Mouse (Mus musculus): Measurements from ENCODE around the gene Gm12695. TPM values are rescaled to one million over a fixed set of nuclear protein-coding genes. Genes with fewer than 3 reads are reported as not detected.
A peak's percentile ranks its signal among the peaks of the same experiment; 100 is the strongest.

The Gm12695 gene
- polyA plus RNA-seq, 1 experiment from 2014 or later, result not detected

DNA sequence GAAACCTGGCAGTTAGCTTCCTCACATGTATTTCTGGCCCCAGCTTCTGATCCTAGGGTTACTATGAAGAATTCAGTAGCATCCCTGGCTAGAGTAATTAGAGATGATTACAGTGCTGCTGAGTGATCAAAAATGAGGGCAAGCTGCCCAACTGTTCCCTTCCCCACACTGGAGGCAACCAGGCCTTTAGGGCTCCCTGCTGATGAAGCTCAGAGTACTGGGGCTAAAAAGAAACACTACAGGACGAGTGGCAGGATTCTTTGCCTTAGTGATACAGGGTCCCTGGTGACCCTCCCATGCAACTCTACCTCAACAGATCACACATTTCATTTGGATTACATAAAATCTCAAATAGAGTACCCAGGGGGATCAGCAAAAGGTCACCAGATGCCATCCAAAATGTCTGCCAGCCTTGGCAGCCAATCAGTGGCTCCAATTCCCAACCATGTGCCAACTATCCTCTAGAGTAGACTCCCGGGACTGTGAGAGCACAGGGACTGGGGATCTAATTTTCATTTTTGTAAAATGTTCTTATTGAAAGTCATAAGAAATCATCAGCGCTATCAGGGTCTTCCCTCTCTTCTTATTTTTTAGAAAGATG lies 11.9 kb downstream of the Gm12695 start:
- ATAC-seq (ENCODE audit: insufficient read depth, low FRiP score), result no peak
- 83% methylated on average over 3 of the region's 3 CpGs for WGBS

DNA sequence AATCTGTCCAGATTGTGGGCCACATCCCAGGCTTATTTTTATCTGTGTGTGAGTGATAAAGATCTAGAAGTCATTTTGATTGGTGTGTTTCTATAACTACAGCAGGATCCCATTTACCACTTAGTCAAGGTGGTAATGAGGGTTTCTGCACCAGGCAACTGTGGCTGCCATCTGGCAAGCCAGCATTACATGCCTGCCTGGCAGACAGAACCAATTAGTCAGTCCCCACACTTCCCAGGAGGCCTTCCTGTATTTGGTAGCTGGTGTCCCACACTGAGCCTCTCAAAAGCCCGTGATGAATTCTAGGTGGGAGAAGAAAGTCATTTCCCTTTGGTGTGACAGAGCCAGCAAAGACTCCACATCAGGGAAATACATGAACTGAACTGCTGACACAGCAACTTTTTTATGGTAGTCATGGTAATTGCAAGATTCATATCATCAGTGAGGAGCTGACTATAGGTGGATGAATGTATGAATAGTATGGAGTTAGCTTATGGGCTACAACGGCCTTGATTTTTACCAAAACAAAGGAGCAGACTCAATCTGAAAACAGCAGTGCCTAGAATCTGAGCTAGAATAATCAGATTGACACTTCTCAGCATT lies 18.5 kb downstream of the Gm12695 start:
- Histone ChIP-seq H3K4me3 (replicated peaks; ENCODE audit: low read length) (no peak overlapping the region), H3K4me2 (ENCODE audit: low read depth, low read length) (no peak overlapping the region), H3K36me3 (ENCODE audit: control insufficient read depth, insufficient read depth, low read length) (no peaks in the 10 kb centered on the region), H3K4me1 (ENCODE audit: control insufficient read depth, insufficient read depth, low read length) (no peaks in the 10 kb centered on the region), H3K27ac (ENCODE audit: low read length) (no peak overlapping the region), H3K27me3 (ENCODE audit: control insufficient read depth, insufficient read depth, low read length) (no peaks in the 10 kb centered on the region), H3K9me3 (replicated peaks; ENCODE audit: control insufficient read depth, low read length) (no peaks in the 10 kb centered on the region), H3K9ac (ENCODE audit: low read length) (no peak overlapping the region)
- ATAC-seq (ENCODE audit: insufficient read depth, low FRiP score), result no peak
- WGBS, result 60% methylated on average over 2 of the region's 2 CpGs

More for the DNA sequence above, 11.9 kb downstream of the Gm12695 start:
- Histone ChIP-seq H3K4me3 (replicated peaks; ENCODE audit: low read length) (no peak overlapping the region), H3K36me3 (ENCODE audit: control insufficient read depth, insufficient read depth, low read length) (no peaks in the 10 kb centered on the region), H3K27me3 (ENCODE audit: control insufficient read depth, insufficient read depth, low read length) (no peaks in the 10 kb centered on the region), H3K9me3 (replicated peaks; ENCODE audit: control insufficient read depth, low read length) (no peaks in the 10 kb centered on the region), H3K4me2 (ENCODE audit: low read depth, low read length) (no peak overlapping the region), H3K4me1 (ENCODE audit: control insufficient read depth, insufficient read depth, low read length) (no peaks in the 10 kb centered on the region), H3K27ac (ENCODE audit: low read length) (no peak overlapping the region), H3K9ac (ENCODE audit: low read length) (no peak overlapping the region)

DNA sequence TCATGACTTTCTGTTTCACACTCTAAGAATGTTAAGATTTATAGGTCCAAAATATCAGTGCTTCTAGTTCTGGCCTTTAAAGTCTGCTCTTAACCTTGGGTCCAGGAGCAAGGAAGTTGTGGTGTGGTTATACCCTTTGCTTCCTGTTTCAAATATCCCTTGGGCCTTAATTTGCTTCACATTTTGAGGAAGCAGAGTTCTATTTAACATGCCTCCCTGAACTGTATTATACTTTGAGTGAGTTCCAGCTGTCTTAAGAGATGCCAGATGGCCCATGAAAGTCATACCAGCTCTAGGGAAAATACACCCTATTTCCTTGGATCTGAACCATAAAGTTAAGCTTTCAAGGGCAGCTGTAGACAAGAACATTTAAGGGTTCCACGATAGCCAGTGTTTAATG lies 33.0 kb downstream of the Gm12695 start:
- no peaks in the 10 kb centered on the region for H3K4me1 ChIP-seq (ENCODE audit: control insufficient read depth, insufficient read depth, low read length)
- no peak overlapping the region for H3K4me2 ChIP-seq (ENCODE audit: low read depth, low read length)
- no peaks in the 10 kb centered on the region for H3K36me3 ChIP-seq (ENCODE audit: control insufficient read depth, insufficient read depth, low read length)
- ATAC-seq (ENCODE audit: insufficient read depth, low FRiP score), result no peak
- no peaks in the 10 kb centered on the region for H3K27me3 ChIP-seq (ENCODE audit: control insufficient read depth, insufficient read depth, low read length)
- no peak overlapping the region for H3K4me3 ChIP-seq (replicated peaks; ENCODE audit: low read length)
- 54% methylated on average over 1 of the region's 1 CpGs for WGBS
- H3K27ac ChIP-seq (ENCODE audit: low read length), result no peak overlapping the region
- H3K9me3 ChIP-seq (replicated peaks; ENCODE audit: control insufficient read depth, low read length), result no peaks in the 10 kb centered on the region
- H3K9ac ChIP-seq (ENCODE audit: low read length), result no peak overlapping the region

DNA sequence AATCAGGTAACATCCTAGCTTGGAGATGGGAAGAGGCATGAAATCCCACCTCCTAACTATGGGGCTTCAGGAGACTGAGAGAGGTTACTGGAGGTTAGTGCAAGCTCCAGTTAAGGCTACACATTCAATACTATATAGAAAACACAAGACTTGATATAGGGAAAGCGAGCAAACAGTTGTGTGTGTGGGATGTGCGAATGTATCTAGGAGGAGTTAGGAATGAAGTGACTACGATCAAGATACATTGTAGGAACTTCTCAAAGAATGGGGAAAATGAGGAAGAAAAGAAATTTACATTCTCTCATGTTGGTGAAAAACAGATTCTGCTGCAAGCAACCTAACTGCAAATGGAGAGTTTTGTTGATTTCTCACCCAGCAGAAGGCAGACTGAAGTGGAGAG lies 44.5 kb downstream of the Gm12695 start:
- no peak overlapping the region for H3K27ac ChIP-seq (ENCODE audit: low read length)
- no peaks in the 10 kb centered on the region for H3K36me3 ChIP-seq (ENCODE audit: control insufficient read depth, insufficient read depth, low read length)
- H3K4me3 ChIP-seq (replicated peaks; ENCODE audit: low read length), result no peak overlapping the region
- no peak overlapping the region for H3K4me2 ChIP-seq (ENCODE audit: low read depth, low read length)
- H3K27me3 ChIP-seq (ENCODE audit: control insufficient read depth, insufficient read depth, low read length), result no peaks in the 10 kb centered on the region
- ATAC-seq (ENCODE audit: insufficient read depth, low FRiP score), result no peak
- H3K4me1 ChIP-seq (ENCODE audit: control insufficient read depth, insufficient read depth, low read length), result no peaks in the 10 kb centered on the region
- H3K9me3 ChIP-seq (replicated peaks; ENCODE audit: control insufficient read depth, low read length), result no peaks in the 10 kb centered on the region
- 91% methylated on average over 3 of the region's 3 CpGs for WGBS
- H3K9ac ChIP-seq (ENCODE audit: low read length), result no peak overlapping the region

DNA sequence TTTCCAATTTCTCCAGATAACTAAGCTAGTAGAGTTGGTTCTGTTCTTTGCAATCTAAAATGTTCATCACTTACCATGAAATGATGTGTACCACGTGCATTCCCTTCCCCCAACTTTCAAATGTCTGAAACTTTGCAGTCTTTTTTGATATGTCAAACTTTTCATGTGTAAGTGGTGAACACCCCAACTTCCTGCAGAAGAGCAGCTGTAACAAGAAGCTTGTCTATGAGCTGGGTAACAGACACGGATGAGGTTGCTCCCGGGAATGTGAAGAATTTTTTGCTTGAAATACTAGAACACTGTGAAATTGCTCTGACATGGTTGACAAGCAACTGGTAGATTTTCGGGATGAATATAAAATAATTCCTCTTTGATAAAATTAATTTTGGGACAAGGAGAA lies 55.7 kb downstream of the Gm12695 start:
- 64% methylated on average over 4 of the region's 4 CpGs for WGBS
- Histone ChIP-seq H3K9ac (ENCODE audit: low read length) (no peak overlapping the region), H3K36me3 (ENCODE audit: control insufficient read depth, insufficient read depth, low read length) (no peaks in the 10 kb centered on the region), H3K27me3 (ENCODE audit: control insufficient read depth, insufficient read depth, low read length) (no peaks in the 10 kb centered on the region), H3K9me3 (replicated peaks; ENCODE audit: control insufficient read depth, low read length) (no peaks in the 10 kb centered on the region), H3K4me2 (ENCODE audit: low read depth, low read length) (no peak overlapping the region), H3K4me3 (replicated peaks; ENCODE audit: low read length) (no peak overlapping the region), H3K27ac (ENCODE audit: low read length) (no peak overlapping the region), H3K4me1 (ENCODE audit: control insufficient read depth, insufficient read depth, low read length) (no peaks in the 10 kb centered on the region)
- no peak for ATAC-seq (ENCODE audit: insufficient read depth, low FRiP score)

DNA sequence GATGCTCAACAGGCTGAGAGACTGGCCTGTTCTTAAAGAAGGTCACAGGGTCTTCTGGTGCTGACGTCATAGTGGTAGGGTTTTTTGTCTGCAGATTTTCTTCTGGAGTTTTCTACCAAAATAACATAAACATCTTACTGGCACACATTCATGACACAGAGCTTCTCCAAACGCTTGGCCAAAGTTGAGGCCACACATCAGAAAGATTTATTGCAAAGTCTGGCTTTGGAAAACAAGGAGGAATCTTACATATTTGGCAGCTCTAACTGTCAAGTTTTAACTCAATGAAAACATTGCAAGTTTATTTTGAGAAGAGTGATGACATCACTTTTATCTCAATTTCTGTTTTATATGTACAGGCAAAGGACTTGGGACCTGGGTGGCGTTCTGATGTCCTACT lies 56.8 kb downstream of the Gm12695 start:
- H3K4me1 ChIP-seq (ENCODE audit: control insufficient read depth, insufficient read depth, low read length), result no peaks in the 10 kb centered on the region
- 44% methylated on average over 3 of the region's 3 CpGs for WGBS
- no peak overlapping the region for H3K9ac ChIP-seq (ENCODE audit: low read length)
- H3K4me3 ChIP-seq (replicated peaks; ENCODE audit: low read length), result no peak overlapping the region
- 0 out of 2 replicates have a peak, but pooled peaks have one; percentile 21 for ATAC-seq (ENCODE audit: insufficient read depth, low FRiP score)
- no peaks in the 10 kb centered on the region for H3K27me3 ChIP-seq (ENCODE audit: control insufficient read depth, insufficient read depth, low read length)
- H3K36me3 ChIP-seq (ENCODE audit: control insufficient read depth, insufficient read depth, low read length), result no peaks in the 10 kb centered on the region
- H3K27ac ChIP-seq (ENCODE audit: low read length), result no peak overlapping the region
- H3K9me3 ChIP-seq (replicated peaks; ENCODE audit: control insufficient read depth, low read length), result no peaks in the 10 kb centered on the region
- H3K4me2 ChIP-seq (ENCODE audit: low read depth, low read length), result no peak overlapping the region

DNA sequence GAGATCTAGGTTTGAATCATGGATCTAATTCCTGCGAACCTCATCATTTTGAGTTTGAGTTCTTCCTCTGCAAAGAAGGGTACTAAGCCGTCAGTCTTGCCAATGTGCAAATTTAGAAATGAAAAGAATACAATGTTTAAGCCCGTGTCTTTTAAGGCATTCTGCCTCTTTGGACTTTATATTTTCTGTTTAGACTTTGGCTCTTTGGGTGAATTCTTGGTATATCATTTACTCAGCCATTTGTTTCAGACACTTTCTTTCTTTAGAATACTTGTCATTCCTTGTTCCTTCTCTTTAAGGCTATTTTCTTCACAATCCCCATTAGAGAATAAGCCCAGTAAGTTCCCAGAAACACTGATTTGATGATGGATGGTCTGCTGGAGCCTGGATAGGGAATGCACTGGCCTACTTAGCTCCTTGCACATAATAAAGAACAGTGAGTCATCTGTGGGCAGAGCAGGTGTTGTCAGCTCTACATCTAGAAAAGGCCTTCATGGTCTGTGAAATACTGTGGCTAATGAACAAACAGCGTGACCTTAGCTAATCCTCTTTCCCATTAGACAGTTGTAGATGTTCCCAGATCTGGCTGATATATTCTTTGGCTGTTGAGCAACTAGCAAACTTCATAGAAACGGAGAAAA lies 59.5 kb downstream of the Gm12695 start:
- no peaks in the 10 kb centered on the region for H3K36me3 ChIP-seq (ENCODE audit: control insufficient read depth, insufficient read depth, low read length)
- no peak overlapping the region for H3K27ac ChIP-seq (ENCODE audit: low read length)
- no peaks in the 10 kb centered on the region for H3K4me1 ChIP-seq (ENCODE audit: control insufficient read depth, insufficient read depth, low read length)
- 64% methylated on average over 5 of the region's 5 CpGs for WGBS
- no peak overlapping the region for H3K4me2 ChIP-seq (ENCODE audit: low read depth, low read length)
- no peak overlapping the region for H3K9ac ChIP-seq (ENCODE audit: low read length)
- no peak overlapping the region for H3K4me3 ChIP-seq (replicated peaks; ENCODE audit: low read length)
- H3K27me3 ChIP-seq (ENCODE audit: control insufficient read depth, insufficient read depth, low read length), result no peaks in the 10 kb centered on the region
- no peaks in the 10 kb centered on the region for H3K9me3 ChIP-seq (replicated peaks; ENCODE audit: control insufficient read depth, low read length)
- ATAC-seq (ENCODE audit: insufficient read depth, low FRiP score), result no peak

DNA sequence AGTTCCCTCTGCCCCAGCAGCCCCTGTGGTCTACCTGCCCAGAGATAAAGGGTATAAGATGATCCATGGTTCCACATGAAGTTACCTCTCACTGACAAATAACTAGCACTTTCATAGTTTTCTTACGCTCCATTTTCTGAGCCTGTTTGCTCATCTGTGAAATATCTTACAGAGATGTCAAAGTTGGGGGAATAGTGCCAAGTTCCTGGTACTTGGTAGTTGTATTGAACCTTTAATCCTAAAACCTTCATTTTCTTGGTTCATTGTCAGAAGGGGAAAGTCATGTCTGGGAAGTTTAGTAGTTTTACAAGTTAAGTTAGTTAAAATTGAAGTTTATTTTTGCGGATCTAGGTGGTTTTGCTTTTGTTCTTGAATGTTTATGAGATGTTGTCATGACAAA lies 62.7 kb downstream of the Gm12695 start:
- ATAC-seq (ENCODE audit: insufficient read depth, low FRiP score), result no peak
- no peaks in the 10 kb centered on the region for H3K27me3 ChIP-seq (ENCODE audit: control insufficient read depth, insufficient read depth, low read length)
- no peak overlapping the region for H3K4me2 ChIP-seq (ENCODE audit: low read depth, low read length)
- WGBS, result 76% methylated on average over 2 of the region's 2 CpGs
- no peaks in the 10 kb centered on the region for H3K4me1 ChIP-seq (ENCODE audit: control insufficient read depth, insufficient read depth, low read length)
- H3K4me3 ChIP-seq (replicated peaks; ENCODE audit: low read length), result no peak overlapping the region
- H3K9ac ChIP-seq (ENCODE audit: low read length), result no peak overlapping the region
- H3K36me3 ChIP-seq (ENCODE audit: control insufficient read depth, insufficient read depth, low read length), result no peaks in the 10 kb centered on the region
- H3K9me3 ChIP-seq (replicated peaks; ENCODE audit: control insufficient read depth, low read length), result no peaks in the 10 kb centered on the region
- H3K27ac ChIP-seq (ENCODE audit: low read length), result no peak overlapping the region
